Mouse (Mus musculus) c-Kit-positive CD71-positive TER-119-positive erythroid progenitor cells, embryonic 14.5 days (primary cell): Measurements from ENCODE around the gene Kank2.

ENCODE experiments used
- DNase-seq: peaks from one replicate; pipeline ENCODE4 v3.0.0-alpha.2; 2013; ENCODE audit warnings: low spot score

Gene Kank2

DNA sequence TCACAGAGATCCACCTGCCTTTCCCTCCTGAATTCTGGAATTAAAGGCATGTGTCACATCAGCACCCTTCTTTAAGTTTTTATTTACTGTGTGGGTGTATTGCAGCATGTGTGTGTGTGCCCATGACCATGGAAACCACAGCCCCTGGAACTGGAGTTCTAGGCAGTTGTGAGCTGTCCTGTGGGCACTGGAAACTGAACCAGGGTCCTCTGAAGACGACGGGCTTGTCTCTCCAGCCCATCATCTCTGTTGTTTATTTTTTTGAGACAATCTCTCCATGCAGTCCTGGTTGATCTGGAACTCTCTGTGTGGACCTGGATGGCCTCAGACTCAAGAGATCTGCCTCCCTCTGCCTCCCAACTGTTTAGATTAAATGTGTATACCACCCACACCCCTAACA is 81.5 kb downstream of the Kank2 start:
- no peak for DNase-seq
